Mouse (Mus musculus) CH12.LX (cell line): ENCODE measurements around the gene Myom1.

Experiments
- CTCF ChIP-seq, 2 experiments: IDR thresholded peaks in 1 of 2; conservative IDR thresholded peaks in 1 of 2; 2 replicates each; pipeline ENCODE4 v1.5.1; 2011 to 2012; ENCODE audit warnings: low read depth in 2 of 2, low read length in 2 of 2, improper control_type of control experiment in 1 of 2, inconsistent platforms in 1 of 2, mild to moderate bottlenecking in 1 of 2, moderate library complexity in 1 of 2
- E2F4 ChIP-seq: IDR thresholded peaks from 2 replicates; pipeline ENCODE4 v1.6.1; 2011; ENCODE audit warnings: low read depth, low read length, improper control_type of control experiment; ENCODE audit not compliant: insufficient replicate concordance
- GABPA ChIP-seq: IDR thresholded peaks from 2 replicates; pipeline ENCODE4 v1.6.1; 2012; ENCODE audit warnings: low read depth, low read length, improper control_type of control experiment, inconsistent platforms; ENCODE audit not compliant: insufficient replicate concordance
- HCFC1 ChIP-seq: IDR thresholded peaks from 2 replicates; pipeline ENCODE4 v1.6.1; 2012; ENCODE audit warnings: low read depth, mild to moderate bottlenecking, inconsistent platforms, low read length, improper control_type of control experiment
- JUND ChIP-seq: conservative IDR thresholded peaks from 2 replicates; pipeline ENCODE4 v1.6.1; 2011; ENCODE audit warnings: low read depth, low read length, improper control_type of control experiment
- MAFK ChIP-seq: IDR thresholded peaks from 2 replicates; pipeline ENCODE4 v1.6.1; 2011; ENCODE audit warnings: low read length, improper control_type of control experiment; ENCODE audit not compliant: insufficient replicate concordance
- MAX ChIP-seq: IDR thresholded peaks from 2 replicates; pipeline ENCODE4 v1.6.1; 2011; ENCODE audit warnings: low read length, improper control_type of control experiment
- MEF2A ChIP-seq: IDR thresholded peaks from 2 replicates; pipeline ENCODE4 v1.6.1; 2014; ENCODE audit warnings: low read depth, mild to moderate bottlenecking, inconsistent platforms, low read length, improper control_type of control experiment, borderline replicate concordance
- SIN3A ChIP-seq: IDR thresholded peaks from 2 replicates; pipeline ENCODE4 v1.6.1; 2012; ENCODE audit warnings: low read length, improper control_type of control experiment, inconsistent platforms
- TBP ChIP-seq: conservative IDR thresholded peaks from 2 replicates; pipeline ENCODE4 v1.6.1; 2011; ENCODE audit warnings: low read depth, low read length, improper control_type of control experiment
- UBTF ChIP-seq: IDR thresholded peaks from 2 replicates; pipeline ENCODE4 v1.6.1; 2012; ENCODE audit warnings: low read depth, mild to moderate bottlenecking, inconsistent platforms, low read length, improper control_type of control experiment, moderate library complexity
- USF1 ChIP-seq: IDR thresholded peaks from 2 replicates; pipeline ENCODE4 v1.6.1; 2014; ENCODE audit warnings: low read depth, mild to moderate bottlenecking, inconsistent platforms, low read length, improper control_type of control experiment

GRCm38 (mm10) chr17:71093793-71094192 is 91.4 kb downstream of the Myom1 start:
- TF ChIP-seq E2F4 (no peak), HCFC1 (no peak), JUND (no peak), CTCF (conservative IDR thresholded peaks at IDR 0.05 in 1 of 2, IDR thresholded peaks at IDR 0.05 in 1 of 2; ENCODE audit: low read depth in 2 of 2, low read length in 2 of 2) (no peak), MAFK (no peak), USF1 (no peak), UBTF (no peak), GABPA (no peak), MAX (no peak), MEF2A (no peak), SIN3A (no peak), TBP (no peak)
